Mouse (Mus musculus): ENCODE measurements around the gene Fcgr3. TPM values are rescaled to one million over a fixed set of nuclear protein-coding genes. Genes with fewer than 3 reads are reported as not detected.

Fcgr3 gene
- total RNA-seq, 2 experiments from 2014 or later = 7.0 to 7.4 TPM

DNA sequence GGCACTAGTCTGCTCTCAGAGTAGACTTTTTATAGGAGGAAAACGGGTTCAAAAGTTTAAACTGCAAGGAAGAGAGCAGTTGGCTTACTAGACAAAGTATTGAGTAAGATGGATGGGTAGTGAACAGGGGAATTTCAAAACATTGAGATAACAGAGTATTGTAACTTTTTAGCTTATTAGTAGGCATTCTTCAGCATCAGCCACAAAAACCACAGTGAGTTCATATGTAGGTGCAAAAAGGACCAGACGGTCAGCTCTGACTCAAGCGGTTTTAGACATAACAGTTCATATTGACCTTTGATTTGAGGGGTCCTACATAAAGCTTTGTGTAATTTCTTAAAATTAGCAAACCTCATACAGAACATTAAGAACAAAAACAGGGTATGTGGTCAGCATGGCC lies 3.2 kb downstream of the Fcgr3 start:
- no peak for DNase-seq

DNA sequence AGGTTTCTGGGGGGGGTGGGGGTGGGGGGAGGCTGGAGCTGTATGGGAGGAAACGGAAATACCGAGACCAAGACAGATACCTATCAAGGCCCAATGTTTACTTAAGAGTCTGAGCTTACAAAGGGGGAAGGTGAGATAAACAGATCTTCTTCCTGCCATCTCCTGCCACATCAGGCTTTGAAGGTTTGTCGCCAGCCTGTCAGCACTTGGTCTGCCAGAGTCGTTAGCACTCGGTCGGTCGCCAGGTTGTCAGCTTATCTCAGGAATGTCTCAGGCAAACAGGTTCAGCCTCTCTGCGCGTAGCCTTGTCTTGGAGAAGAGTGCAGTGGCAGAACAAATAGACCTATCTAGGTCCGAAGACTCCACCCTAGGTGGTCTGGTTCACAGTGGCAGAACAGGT lies 4.3 kb downstream of the Fcgr3 start:
- DNase-seq = no peak
- intact Hi-C loops (cut with DNase I; ENCODE audit: low total_unique reads) = no loop called here

More for the DNA sequence above, 3.2 kb downstream of the Fcgr3 start:
- intact Hi-C loops (cut with DNase I; ENCODE audit: low total_unique reads) = no loop called here

DNA sequence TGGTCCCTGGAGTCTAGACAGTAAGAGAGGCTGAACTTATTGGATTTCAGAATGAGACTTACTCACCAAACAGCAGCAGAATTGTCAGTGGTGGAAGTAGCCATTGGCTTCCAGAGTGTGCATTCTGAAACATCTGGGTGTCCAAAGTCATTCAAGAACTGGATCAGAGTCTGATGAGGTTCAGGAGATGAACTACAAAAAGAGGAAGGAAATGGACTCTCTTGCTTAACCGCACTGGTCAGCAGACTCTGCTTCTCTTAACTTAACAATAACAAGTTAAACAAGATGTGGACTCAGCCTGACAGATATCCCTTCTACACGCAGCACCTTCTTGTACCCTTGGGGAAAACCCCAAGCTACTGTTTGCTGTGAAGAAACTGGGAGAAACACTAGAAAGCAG lies 5.5 kb downstream of the Fcgr3 start:
- intact Hi-C loops (cut with DNase I; ENCODE audit: low total_unique reads) = no loop called here
- no peak for DNase-seq

- no peak for DNase-seq
- intact Hi-C loops (cut with DNase I; ENCODE audit: low total_unique reads) = no loop called here
Measured at GRCm38 (mm10) chr1:171057253-171057652, 7.5 kb downstream of the Fcgr3 start.

DNA sequence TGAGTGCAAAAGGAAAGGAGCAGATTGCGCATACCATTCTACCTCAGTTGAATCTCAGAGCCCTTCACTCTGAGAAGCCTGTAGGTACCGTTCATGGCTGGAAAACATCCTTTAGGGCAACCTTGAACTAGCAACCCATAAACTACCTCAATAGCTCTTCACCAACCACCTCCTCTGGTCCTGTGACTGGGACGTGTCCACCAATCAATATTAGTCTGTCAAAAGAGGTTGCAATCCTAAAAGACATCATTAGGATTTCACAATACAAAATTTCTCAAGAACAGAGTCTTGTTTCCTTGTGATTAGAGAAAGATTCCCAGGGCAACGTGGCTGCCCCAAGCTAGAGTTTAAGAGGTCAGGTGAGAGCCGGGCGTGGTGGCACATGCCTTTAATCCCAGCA lies 11.4 kb downstream of the Fcgr3 start:
- intact Hi-C loops (cut with DNase I; ENCODE audit: low total_unique reads) = no loop called here
- DNase-seq = no peak

DNA sequence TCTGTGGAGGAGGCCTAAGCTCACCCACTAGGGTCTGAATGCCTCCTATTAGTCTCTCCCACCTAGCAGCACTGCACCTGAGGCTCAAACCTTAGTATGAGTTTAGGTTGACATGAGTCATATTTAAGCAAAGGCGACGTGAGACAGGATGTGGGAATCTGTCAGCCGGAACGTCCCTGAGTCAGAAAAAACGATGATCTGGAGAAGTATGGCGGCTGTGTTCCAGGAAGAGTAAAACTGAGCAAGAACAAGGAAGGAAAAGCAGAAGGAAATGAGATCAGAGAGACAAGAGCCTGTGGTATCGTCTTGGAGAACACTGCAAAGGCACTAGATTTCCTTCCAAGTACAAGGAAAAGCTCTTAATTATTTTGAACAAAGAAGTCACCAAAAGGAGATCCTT lies 14.0 kb downstream of the Fcgr3 start:
- DNase-seq = no peak
- intact Hi-C loops (cut with DNase I; ENCODE audit: low total_unique reads) = no loop called here

- no peak for DNase-seq
- intact Hi-C loops (cut with DNase I; ENCODE audit: low total_unique reads) = no loop called here
Measured at GRCm38 (mm10) chr1:171049263-171049662, 15.5 kb downstream of the Fcgr3 start.

DNA sequence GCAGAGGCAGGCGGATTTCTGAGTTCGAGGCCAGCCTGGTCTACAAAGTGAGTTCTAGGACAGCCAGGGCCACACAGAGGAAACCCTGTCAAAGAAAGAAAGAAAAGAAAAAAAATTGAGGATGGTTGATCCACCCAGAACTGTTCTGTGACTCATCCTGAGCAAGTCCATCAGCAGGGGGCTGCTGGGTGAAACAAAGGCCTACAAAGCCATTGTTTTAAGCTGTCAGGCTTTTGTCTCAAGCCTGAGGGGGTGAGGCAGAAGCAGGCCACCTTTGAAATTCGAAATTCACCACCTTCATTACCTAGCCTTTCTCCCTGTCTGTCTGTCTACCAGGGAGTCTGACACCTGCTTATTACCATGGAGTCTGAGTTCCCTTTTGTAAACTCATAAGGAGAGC lies 18.2 kb downstream of the Fcgr3 start:
- intact Hi-C loops (cut with DNase I; ENCODE audit: low total_unique reads) = no loop called here
- no peak for DNase-seq

DNA sequence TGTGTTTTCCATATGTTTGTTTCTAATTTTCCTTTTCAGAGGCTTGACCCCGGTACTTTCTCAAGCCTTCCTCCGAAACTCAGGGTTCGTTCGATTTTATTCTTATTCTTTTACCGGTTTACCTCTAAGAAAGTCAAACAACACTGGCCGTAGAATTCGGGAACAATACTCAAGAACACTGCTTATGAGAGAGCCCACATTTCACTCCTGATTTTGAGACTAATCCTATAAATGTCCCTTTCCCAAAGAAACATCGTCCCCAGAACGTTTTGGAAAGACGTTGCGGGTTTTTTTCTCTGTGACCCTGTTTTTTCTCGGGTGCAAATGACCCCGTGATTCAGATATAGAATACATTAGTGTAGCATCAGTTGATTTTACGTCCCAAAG lies 19.7 kb downstream of the Fcgr3 start:
- no peak for DNase-seq
- intact Hi-C loops (cut with DNase I; ENCODE audit: low total_unique reads) = no loop called here

DNA sequence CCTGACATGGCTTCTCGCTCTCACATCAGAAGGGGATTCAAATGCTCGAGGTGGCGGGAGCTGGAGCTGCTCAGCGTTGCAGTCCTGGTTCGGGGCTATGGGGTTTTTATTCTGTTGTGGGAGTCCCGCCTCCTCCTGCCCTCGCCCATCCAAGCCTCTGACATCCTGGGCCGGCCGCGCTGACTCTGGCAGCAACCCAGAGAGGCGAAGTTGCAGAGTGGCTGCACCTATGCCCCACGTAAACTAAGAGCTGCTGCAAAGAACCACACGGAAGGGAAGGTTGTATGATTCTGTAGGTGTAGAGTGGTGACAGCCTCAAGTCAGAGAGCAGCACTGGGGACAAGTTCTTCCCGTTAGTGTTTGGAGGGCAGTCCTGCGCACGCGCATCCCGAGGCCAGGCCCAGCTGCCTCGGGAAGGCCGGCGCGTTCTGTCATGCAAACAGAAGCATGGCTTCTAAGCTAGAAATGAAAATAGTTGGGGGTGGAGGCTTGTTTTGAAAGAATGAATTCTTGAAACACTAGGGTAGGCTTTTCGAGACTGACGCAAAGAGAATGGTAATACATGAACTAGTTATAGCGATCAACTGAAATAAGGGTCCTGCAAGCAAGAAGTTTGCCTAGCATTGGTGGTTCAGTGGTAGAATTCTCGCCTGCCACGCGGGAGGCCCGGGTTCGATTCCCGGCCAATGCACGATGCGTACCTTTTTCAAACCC lies 20.2 kb downstream of the Fcgr3 start:
- DNase-seq = peak; percentile 89
- intact Hi-C loops (cut with DNase I; ENCODE audit: low total_unique reads) = no loop called here

GRCm38 (mm10) chr1:171043594-171044153 lies 21.1 kb downstream of the Fcgr3 start:
- intact Hi-C loops (cut with DNase I; ENCODE audit: low total_unique reads) = no loop called here
- DNase-seq = no peak

- DNase-seq = no peak
- intact Hi-C loops (cut with DNase I; ENCODE audit: low total_unique reads) = no loop called here
Measured at GRCm38 (mm10) chr1:171039880-171040279, 24.9 kb downstream of the Fcgr3 start.

DNA sequence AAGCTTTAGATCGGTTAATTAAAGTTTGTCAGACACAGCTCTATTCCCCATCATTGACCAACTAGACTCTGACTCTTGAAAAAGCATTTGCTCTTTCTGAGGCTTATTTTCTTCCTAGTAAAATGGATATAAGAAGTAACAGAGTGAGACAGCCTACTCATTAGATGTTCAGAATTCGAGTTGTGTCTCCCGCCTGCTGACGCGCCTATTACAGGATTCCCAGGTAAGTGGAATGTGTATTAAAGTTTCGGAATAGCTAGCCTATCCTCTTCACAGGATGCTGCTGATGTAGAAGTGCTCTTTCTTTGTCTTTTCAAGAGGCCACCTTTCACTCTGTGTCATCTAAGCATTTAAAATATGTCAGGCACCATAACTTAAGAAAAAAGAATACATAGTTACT lies 25.6 kb downstream of the Fcgr3 start:
- DNase-seq = no peak
- intact Hi-C loops (cut with DNase I; ENCODE audit: low total_unique reads) = no loop called here

DNA sequence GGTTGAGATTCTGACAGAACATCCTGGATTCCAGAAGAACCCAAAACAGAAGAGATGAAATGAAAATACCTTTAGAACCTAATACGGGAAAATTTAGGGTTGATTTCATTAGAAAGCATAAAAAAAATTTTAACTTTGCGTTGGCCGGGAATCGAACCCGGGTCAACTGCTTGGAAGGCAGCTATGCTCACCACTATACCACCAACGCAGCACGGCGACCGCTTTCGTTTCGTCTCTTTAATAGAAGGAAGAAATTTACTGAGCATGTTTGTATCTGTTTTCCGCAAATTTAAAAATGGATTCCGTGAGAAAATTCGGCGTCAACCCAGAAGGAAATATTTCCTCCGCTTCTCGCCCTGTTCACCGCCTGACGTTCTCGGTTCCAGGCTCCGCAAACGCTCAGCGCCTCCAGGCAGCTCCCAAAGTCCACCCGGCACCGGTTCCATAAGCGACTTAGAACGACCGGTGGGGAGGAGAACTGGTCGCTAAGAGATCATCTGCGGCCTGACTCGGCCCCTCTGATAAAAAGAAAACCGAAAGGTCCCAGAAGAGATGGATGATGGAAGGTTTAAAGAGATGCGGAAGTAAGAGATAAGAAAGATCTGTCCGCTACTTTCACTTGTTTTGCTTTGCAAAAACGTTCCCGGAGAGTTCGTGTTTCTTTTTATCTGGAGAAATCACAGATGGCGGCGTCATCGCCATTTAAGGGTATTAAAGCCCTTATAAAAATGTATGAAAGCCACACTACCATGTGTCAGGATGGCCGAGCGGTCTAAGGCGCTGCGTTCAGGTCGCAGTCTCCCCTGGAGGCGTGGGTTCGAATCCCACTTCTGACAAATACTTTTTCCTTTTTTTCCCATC lies 26.6 kb downstream of the Fcgr3 start:
- intact Hi-C loops (cut with DNase I; ENCODE audit: low total_unique reads) = no loop called here
- peak; percentile 64 for DNase-seq

GRCm38 (mm10) chr1:171036550-171037324 lies 28.0 kb downstream of the Fcgr3 start:
- intact Hi-C loops (cut with DNase I; ENCODE audit: low total_unique reads) = no loop called here
- DNase-seq = peak; percentile 35

- intact Hi-C loops (cut with DNase I; ENCODE audit: low total_unique reads) = no loop called here
- DNase-seq = no peak
Measured at GRCm38 (mm10) chr1:171035611-171036010, 29.1 kb downstream of the Fcgr3 start.

DNA sequence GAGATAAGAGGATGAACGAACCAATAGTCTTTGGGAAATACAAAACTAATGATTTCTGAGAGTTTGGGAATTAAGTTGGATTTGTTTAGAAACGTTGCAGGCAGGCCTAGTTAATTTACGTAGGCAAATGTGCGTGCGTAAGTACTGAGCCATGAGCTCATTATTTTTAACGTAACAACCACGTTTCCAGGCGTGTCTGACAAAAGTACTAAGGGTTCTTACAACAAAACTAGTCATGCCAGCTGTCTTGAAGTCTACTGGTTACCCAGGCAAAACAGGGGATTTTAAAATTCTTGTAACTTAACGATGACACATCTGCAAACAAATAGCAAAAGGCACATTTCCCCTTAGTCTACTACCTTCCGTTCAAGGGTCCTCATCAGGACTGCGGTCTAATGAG lies 30.5 kb downstream of the Fcgr3 start:
- no peak for DNase-seq
- intact Hi-C loops (cut with DNase I; ENCODE audit: low total_unique reads) = no loop called here

GRCm38 (mm10) chr1:171033756-171034155 lies 31.0 kb downstream of the Fcgr3 start:
- intact Hi-C loops (cut with DNase I; ENCODE audit: low total_unique reads) = no loop called here
- peak; percentile 67 for DNase-seq

DNA sequence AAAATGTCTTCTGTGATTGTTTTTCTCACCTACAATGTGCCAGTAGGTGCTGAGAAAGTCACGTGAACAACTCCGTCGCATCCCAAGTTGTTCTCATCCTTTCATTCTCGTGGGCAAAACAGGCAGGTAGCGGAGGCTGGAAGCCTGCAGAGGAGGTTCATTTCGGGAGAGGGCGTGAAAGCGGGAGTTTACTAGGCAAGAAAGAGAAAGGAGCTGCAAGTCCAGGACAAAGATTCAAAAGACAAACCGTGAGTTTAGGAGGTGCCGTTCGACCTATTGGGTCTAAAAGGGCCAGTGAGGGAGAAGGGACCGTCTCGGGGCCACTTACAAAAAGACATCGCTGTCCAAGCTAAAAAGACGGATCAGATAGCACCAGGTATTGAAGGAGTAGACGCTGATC lies 31.5 kb downstream of the Fcgr3 start:
- no peak for DNase-seq
- intact Hi-C loops (cut with DNase I; ENCODE audit: low total_unique reads) = no loop called here

DNA sequence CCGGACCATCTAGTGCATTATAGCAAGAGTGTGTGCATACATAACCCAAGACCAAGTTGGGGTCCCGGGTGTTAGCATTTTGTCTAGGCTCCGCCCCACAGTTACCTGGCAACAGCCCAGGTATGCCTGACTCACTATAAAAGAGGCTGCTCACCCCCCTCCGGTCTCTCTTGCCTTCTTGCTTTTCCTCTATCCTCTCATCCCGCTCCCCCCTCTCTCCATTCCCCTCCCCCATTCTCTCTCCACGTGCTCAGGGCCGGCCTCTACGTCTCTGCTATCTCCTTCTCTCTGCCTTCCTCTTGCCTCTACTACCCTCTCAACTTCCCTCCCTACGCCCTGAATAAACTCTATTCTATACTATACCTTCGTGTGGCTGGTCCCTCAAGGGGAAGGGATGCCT lies 32.0 kb downstream of the Fcgr3 start:
- intact Hi-C loops (cut with DNase I; ENCODE audit: low total_unique reads) = no loop called here
- DNase-seq = no peak
